Mouse (Mus musculus) intestine, embryonic 16.5 days (tissue): ENCODE results near the gene Olfr624. TPM values are rescaled to one million over a fixed set of nuclear protein-coding genes. Genes with fewer than 3 reads are reported as not detected.
"Not testable (repeated sequence)": the region's sequence is repeated elsewhere in the genome, so short reads cannot be mapped to it uniquely, and the experiment has no call there.

ENCODE experiments used
- ATAC-seq: fragments of 200-750 bp; cut with Nextera tagmentation; 2 replicates; pipeline ENCODE4 v1.8.0; 2017; ENCODE audit warnings: moderate TSS enrichment, moderate library complexity
- H3K27ac ChIP-seq: fragments of 300-500 bp; sonication (generic); 2 replicates; pipeline ENCODE4 v1.5.1; 2014; ENCODE audit warnings: mild to moderate bottlenecking, low read length
- H3K27me3 ChIP-seq: fragments of 300-500 bp; sonication (generic); replicated peaks from 2 replicates; pipeline ENCODE4 v1.6.1; 2014; ENCODE audit warnings: low read length, control low read depth, mixed read lengths; ENCODE audit not compliant: control insufficient read depth, insufficient read depth
- H3K36me3 ChIP-seq: fragments of 300-500 bp; sonication (generic); 2 replicates; pipeline ENCODE4 v1.6.1; 2014; ENCODE audit warnings: low read length, control low read depth; ENCODE audit not compliant: control insufficient read depth, insufficient read depth
- H3K4me1 ChIP-seq: fragments of 300-500 bp; sonication (generic); 2 replicates; pipeline ENCODE4 v1.6.1; 2014; ENCODE audit warnings: low read length, control low read depth, mixed read lengths; ENCODE audit not compliant: control insufficient read depth, insufficient read depth
- H3K4me2 ChIP-seq: fragments of 300-500 bp; sonication (generic); 2 replicates; pipeline ENCODE4 v1.6.1; 2014; ENCODE audit warnings: low read depth, low read length, control low read depth
- H3K4me3 ChIP-seq: fragments of 300-500 bp; sonication (generic); 2 replicates; pipeline ENCODE4 v1.5.1; 2014; ENCODE audit warnings: mild to moderate bottlenecking, low read length
- H3K9ac ChIP-seq: fragments of 300-500 bp; sonication (generic); 2 replicates; pipeline ENCODE4 v1.6.1; 2014; ENCODE audit warnings: low read depth, low read length
- H3K9me3 ChIP-seq: fragments of 300-500 bp; sonication (generic); 2 replicates; pipeline ENCODE4 v1.6.1; 2016; ENCODE audit warnings: low read length, control low read depth; ENCODE audit not compliant: control insufficient read depth
- WGBS: fragments of 180-500 bp; shearing (Covaris S2); extraction: QIAGEN DNeasy Blood & Tissue Kit; methylation state at CpG from one replicate; pipeline ENCODE4 v1.1.7; 2014; 5-methylcytosine and 5-hydroxymethylcytosine counted together
- polyA plus RNA-seq: library from polyadenylated mRNA; unstranded; fragments of >200 nt; fragmentation: Nextera tagmentation; extraction: Ambion mirVana; gene quantifications from 2 replicates; pipeline ENCODE4 v1.2.1, GENCODE M21; 2015

The Olfr624 gene
- polyA plus RNA-seq: 0.04 and 0.06 TPM in 2 replicates

- ATAC-seq: no peak
- H3K4me3 ChIP-seq: no peak within 1 kb of the TSS
- no peaks in the 10 kb centered on the region for H3K36me3 ChIP-seq
- WGBS: 89% methylated on average over 2 of the region's 2 CpGs
- no peaks in the 10 kb centered on the region for H3K4me1 ChIP-seq
- no peak within 1 kb of the TSS for H3K4me2 ChIP-seq
- H3K27ac ChIP-seq: no peak within 1 kb of the TSS
- no peaks in the 10 kb centered on the region for H3K9me3 ChIP-seq
- H3K9ac ChIP-seq: no peak within 1 kb of the TSS
- no peaks in the 10 kb centered on the region for H3K27me3 ChIP-seq
Measured at GRCm38 (mm10) chr7:103671091-103671490, at the start of gene Olfr624. Olfr624 (minus strand) TSS chr7:103671191.

GRCm38 (mm10) chr7:103716398-103716797 lies 45.4 kb upstream of the Olfr624 start:
- H3K9ac ChIP-seq, H3K27ac ChIP-seq, H3K4me3 ChIP-seq, ATAC-seq, H3K27me3 ChIP-seq, H3K4me2 ChIP-seq, H3K36me3 ChIP-seq, H3K9me3 ChIP-seq, H3K4me1 ChIP-seq: not testable (repeated sequence)
- 93% methylated on average over 1 of the region's 1 CpGs for WGBS

DNA sequence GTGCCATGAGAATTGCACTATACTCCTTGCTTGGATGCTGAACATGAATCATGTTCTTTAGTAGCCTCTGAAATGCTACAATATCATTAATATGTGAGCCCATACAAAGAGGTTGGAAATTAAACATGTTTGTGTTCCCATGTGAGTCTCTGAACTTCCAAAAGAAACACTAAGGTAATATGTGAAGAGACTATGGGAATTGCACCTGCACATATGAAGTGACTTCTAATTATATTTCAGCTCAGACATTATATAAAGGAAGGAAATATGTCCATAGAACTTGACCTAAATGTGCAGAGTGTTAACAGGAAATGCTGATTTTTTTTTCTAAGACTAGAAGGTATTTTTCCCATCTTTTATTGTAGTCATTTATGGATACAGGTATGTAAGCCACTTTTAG lies 43.4 kb upstream of the Olfr624 start, which contains the start of gene Olfr243:
Gene Olfr243, plus strand, starts transcription at position 301 of the 400 bp plus-strand sequence.
- H3K4me3 ChIP-seq: no peak within 1 kb of the TSS
- no peak within 1 kb of the TSS for H3K4me2 ChIP-seq
- no peaks in the 10 kb centered on the region for H3K4me1 ChIP-seq
- H3K27ac ChIP-seq: no peak within 1 kb of the TSS
- H3K27me3 ChIP-seq: no peaks in the 10 kb centered on the region
- H3K36me3 ChIP-seq: no peaks in the 10 kb centered on the region
- no peak within 1 kb of the TSS for H3K9ac ChIP-seq
- ATAC-seq: no peak
- H3K9me3 ChIP-seq: no peaks in the 10 kb centered on the region

DNA sequence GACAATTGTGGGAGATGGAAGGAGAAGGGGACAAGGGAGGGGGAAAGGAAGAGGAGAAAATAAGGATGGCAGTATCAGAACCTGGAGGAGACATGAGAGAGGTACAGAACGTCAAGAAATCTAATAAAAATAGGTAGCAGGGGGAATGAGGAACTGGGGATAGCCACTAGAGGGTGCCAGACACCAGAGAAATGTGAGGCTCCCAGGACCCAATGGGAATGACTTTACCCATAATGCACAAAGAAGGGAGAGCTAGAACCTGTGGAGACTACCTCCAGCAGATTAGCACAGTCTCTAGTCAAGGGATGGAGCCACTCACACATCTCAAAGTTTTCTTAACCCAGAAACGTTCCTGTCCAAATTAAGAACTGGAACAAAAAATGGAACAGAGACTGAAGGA lies 41.0 kb upstream of the Olfr624 start:
- Histone ChIP-seq H3K9ac (no peak overlapping the region), H3K36me3 (no peaks in the 10 kb centered on the region), H3K9me3 (no peaks in the 10 kb centered on the region), H3K27ac (no peak overlapping the region), H3K4me2 (no peak overlapping the region), H3K4me1 (no peaks in the 10 kb centered on the region), H3K4me3 (no peak overlapping the region), H3K27me3 (no peaks in the 10 kb centered on the region)
- 40% methylated on average over 2 of the region's 2 CpGs for WGBS
- ATAC-seq: no peak

GRCm38 (mm10) chr7:103699469-103699868 lies 28.5 kb upstream of the Olfr624 start:
- H3K4me1 ChIP-seq: no peaks in the 10 kb centered on the region
- H3K9me3 ChIP-seq: no peaks in the 10 kb centered on the region
- H3K27me3 ChIP-seq: no peaks in the 10 kb centered on the region
- H3K4me3 ChIP-seq: no peak overlapping the region
- no peak for ATAC-seq
- no peak overlapping the region for H3K9ac ChIP-seq
- no peak overlapping the region for H3K4me2 ChIP-seq
- H3K36me3 ChIP-seq: no peaks in the 10 kb centered on the region
- H3K27ac ChIP-seq: no peak overlapping the region
- whole genome bisulfite sequencing: 96% methylated on average over 4 of the region's 4 CpGs

DNA sequence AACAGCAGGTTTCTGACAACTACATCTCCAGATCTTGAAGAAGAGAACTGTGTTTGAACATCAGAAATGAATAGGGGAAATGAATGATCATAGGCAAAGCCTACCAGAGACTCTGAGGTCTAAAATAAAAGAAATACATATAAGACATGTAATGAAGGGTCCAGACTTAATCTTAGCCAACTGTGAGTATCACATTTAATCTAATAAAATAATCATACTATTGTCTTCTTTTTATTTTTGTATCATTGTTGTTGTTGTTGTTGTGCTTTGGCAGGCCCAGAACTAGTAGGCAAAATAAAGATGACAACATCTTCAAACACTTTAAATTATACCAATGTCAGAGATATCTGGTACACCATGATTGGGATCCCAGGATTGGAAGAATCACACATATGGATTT lies 11.4 kb upstream of the Olfr624 start, which contains the start of gene Olfr625-ps1:
Gene Olfr625-ps1, plus strand, starts transcription at position 301 of the 400 bp plus-strand sequence.
- Histone ChIP-seq H3K4me2 (no peak within 1 kb of the TSS), H3K9me3 (no peaks in the 10 kb centered on the region), H3K9ac (no peak within 1 kb of the TSS), H3K4me1 (no peaks in the 10 kb centered on the region), H3K4me3 (no peak within 1 kb of the TSS), H3K27ac (no peak within 1 kb of the TSS), H3K36me3 (no peaks in the 10 kb centered on the region), H3K27me3 (no peaks in the 10 kb centered on the region)
- no peak for ATAC-seq

DNA sequence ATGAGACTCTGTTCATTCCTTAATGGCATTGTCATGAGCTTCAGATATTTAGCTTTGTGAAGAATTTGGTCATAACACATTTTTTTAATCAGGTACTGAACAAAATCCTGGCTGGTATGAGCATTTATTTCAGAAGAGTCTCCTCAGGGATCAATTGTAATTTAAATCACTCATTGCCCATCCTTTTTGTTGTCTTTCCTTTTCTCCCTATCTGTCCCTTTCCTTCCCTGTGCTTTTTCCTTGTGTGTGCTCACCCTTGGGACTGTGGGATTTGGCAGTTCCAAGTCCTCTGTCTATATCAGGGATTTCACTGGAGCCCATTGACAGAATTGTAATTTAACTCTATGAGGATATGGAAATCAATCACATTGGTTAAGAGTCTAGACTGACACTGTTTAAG lies 7.4 kb downstream of the Olfr624 start, which contains the start of gene Olfr623:
Gene Olfr623, minus strand, starts transcription at position 101 of the 400 bp plus-strand sequence.
- Histone ChIP-seq H3K36me3 (no peaks in the 10 kb centered on the region), H3K9me3 (no peaks in the 10 kb centered on the region), H3K4me3 (no peak within 1 kb of the TSS), H3K4me2 (no peak within 1 kb of the TSS), H3K27ac (no peak within 1 kb of the TSS), H3K9ac (no peak within 1 kb of the TSS), H3K27me3 (no peaks in the 10 kb centered on the region), H3K4me1 (no peaks in the 10 kb centered on the region)
- no peak for ATAC-seq

- Histone ChIP-seq H3K27me3 (no peaks in the 10 kb centered on the region), H3K4me2 (no peak overlapping the region), H3K4me3 (no peak overlapping the region), H3K9me3 (no peaks in the 10 kb centered on the region), H3K9ac (no peak overlapping the region), H3K36me3 (no peaks in the 10 kb centered on the region), H3K4me1 (no peaks in the 10 kb centered on the region), H3K27ac (no peak overlapping the region)
- ATAC-seq: peak; percentile 76
- 81% methylated on average over 4 of the region's 4 CpGs for WGBS
Measured at GRCm38 (mm10) chr7:103644070-103644469, 26.9 kb downstream of the Olfr624 start.

GRCm38 (mm10) chr7:103642602-103643001 lies 28.4 kb downstream of the Olfr624 start, which contains the start of gene Olfr622:
Olfr622 (minus strand) TSS chr7:103642702.
- H3K4me3 ChIP-seq: no peak within 1 kb of the TSS
- H3K4me2 ChIP-seq: no peak within 1 kb of the TSS
- 74% methylated on average over 1 of the region's 1 CpGs for WGBS
- H3K9me3 ChIP-seq: no peaks in the 10 kb centered on the region
- H3K27ac ChIP-seq: no peak within 1 kb of the TSS
- H3K36me3 ChIP-seq: no peaks in the 10 kb centered on the region
- no peaks in the 10 kb centered on the region for H3K27me3 ChIP-seq
- H3K9ac ChIP-seq: no peak within 1 kb of the TSS
- H3K4me1 ChIP-seq: no peaks in the 10 kb centered on the region
- ATAC-seq: no peak

DNA sequence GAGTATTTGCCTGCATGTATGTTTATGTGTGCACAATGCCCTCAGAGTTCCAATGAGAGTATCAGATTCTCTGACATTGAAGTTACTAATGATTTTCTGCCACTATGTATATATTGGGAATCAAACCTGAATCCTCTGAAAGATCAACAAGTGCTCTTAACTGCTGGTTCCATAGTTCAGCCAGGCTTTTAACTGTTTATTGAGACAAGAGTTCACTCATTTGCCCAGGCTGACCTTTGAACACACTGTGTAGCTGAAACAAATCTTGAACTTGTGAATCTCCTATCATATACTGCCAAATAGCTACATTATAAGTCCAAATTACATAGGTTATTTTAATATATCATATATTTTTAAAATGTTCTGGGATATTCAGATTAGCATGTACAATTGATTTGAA lies 34.2 kb downstream of the Olfr624 start:
- Histone ChIP-seq H3K4me3 (no peak overlapping the region), H3K4me1 (no peaks in the 10 kb centered on the region), H3K36me3 (no peaks in the 10 kb centered on the region), H3K27ac (no peak overlapping the region), H3K9ac (no peak overlapping the region), H3K27me3 (no peaks in the 10 kb centered on the region), H3K9me3 (no peaks in the 10 kb centered on the region), H3K4me2 (no peak overlapping the region)
- peak; percentile 82 for ATAC-seq
